Mouse (Mus musculus): ENCODE results near the gene Tulp2.
A peak's percentile ranks its signal among the peaks of the same experiment; 100 is the strongest.

Tulp2 gene

DNA sequence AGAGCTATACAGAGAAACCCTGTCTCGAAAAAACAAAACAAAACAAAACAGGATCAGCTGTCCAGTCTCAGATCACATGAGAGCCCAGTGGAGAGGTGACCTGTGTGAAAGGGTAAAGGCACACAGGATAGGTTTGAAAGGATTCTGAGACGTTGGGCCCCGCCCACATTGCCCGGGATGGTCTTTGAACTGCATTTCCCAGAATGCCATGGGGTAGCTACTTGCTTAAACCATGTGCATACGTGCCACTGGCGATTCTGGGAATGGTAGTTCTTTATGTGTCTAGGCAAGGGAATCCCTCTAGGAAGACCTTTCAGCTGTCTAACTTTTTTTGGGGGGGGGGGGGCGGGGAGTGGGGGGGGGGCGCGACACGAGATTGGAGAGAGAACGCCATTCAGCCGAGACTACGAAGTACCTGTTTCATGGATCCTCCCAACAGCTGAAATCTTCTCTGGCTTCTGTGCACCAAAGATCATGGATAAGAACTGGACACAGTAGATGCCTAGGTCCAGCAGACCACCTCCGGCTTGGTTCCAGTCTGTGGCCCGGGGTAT, at the start of gene Tulp2:
Tulp2 (plus strand) TSS at position 504 of the 554 bp plus-strand sequence.
- peak; percentile 72 for DNase-seq (ENCODE audit: low spot score)

DNA sequence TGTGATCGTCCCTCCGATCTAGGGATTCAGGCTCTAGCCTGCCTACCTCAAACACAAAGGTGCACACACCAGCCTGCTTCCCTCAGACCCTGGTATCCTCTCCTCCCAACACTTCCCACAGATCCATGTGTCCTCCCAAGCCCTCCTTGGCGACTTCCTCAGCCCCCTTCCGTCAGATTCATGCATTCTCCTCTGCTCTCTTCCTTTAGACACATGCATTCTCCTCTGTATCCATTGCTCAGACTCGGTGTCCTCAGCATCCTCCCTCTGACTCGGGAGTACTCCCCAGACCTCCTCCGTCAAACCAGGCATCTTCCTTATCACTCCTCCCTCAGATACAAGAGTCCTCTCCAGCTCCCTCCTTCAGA, 47.9 kb upstream of the Tulp2 start:
- DNase-seq (ENCODE audit: low spot score) = no peak

DNA sequence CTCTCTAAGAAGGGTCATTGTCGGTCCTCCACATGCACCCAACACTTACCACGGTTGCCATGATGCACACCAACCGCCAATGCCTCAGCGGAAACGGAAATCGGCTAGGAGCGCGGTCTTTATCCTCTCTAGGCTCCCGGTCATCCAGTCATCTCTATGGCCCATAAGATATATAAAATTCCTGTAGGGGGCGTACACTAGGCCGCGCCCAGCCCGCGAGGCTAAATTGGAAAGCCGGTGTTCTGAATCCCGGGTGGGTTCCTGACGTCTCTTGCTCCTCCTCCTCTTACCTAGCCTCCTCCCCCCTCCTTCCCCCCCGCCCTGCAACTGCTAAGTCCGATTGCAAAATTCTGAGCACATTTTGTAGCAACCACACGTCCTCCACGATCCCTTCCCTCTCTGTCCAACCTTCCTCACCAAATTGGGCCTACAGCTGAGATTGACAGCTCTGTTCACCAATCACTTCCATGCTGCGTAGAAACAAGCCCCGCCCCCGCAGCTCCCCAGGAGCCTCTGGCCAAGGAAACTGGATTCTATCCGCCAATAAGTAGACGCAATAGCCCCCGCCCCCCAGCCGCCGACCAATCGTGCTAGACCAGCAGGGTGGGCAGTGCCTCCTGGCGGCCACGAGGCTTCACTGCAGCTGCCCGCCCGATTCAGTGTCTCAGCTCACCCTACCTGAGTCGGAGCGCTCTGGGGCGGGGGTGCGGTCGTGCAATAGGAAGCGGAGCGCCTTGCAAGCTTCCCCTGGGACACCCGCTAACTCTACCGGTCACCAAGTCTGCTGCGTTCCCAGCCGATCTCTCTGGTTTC, 47.3 kb upstream of the Tulp2 start, which contains the start of gene Gys1:
Gys1 (plus strand) TSS at position 642 of the 813 bp plus-strand sequence.
- DNase-seq (ENCODE audit: low spot score) = peak; percentile 100

DNA sequence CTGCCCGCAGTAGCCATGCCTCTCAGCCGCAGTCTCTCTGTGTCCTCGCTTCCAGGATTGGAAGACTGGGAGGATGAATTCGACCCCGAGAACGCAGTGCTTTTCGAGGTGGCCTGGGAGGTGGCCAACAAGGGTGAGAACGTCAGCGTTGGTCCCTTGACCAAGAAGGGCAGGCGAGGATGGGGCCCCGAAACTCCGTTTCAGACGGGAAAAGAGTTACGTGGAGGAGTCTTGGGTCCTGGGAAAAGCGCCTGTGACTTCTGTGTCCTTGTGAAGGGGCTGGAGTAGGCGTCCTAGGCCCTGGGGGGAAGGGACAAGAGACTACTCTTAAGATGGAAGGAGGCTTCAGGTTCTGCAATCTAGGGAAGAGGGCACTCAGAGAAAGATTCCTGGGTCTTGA, 46.6 kb upstream of the Tulp2 start:
- peak; percentile 46 for DNase-seq (ENCODE audit: low spot score)

DNA sequence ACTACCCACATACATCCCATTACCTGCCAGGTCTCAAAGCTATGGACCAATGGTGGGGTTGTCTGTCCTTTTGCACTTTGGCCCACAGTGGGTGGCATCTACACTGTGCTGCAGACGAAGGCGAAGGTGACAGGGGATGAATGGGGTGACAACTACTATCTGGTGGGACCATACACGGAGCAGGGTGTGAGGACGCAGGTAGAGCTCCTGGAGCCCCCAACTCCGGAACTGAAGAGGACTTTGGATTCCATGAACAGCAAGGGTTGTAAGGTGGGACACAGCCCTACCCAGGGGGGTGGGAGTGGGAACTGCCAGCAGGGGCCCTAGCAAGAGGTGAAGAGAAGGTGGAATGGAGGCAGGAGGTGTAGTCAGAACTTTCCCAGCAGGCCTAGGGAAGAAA, 45.2 kb upstream of the Tulp2 start:
- DNase-seq (ENCODE audit: low spot score) = no peak

DNA sequence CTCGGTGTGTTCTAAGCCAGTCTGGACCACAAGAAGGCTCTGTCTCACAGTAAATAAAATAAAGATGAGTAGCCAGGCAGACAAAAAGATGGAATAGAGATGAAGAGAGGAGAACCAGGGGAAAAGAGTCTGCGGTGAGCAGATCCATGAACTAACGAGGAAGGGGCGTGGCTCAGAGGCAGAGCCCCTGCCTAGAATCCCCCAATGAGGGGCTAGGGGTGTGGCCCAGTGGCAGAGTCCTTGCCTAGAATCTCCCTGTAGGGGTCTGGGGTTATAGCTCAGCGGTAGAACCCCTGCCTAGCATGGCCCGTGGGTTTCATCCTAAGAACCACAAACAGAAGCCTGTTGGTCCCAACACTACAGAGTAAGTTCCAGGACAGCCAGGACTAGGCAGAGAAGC, 44.6 kb upstream of the Tulp2 start:
- no peak for DNase-seq (ENCODE audit: low spot score)

DNA sequence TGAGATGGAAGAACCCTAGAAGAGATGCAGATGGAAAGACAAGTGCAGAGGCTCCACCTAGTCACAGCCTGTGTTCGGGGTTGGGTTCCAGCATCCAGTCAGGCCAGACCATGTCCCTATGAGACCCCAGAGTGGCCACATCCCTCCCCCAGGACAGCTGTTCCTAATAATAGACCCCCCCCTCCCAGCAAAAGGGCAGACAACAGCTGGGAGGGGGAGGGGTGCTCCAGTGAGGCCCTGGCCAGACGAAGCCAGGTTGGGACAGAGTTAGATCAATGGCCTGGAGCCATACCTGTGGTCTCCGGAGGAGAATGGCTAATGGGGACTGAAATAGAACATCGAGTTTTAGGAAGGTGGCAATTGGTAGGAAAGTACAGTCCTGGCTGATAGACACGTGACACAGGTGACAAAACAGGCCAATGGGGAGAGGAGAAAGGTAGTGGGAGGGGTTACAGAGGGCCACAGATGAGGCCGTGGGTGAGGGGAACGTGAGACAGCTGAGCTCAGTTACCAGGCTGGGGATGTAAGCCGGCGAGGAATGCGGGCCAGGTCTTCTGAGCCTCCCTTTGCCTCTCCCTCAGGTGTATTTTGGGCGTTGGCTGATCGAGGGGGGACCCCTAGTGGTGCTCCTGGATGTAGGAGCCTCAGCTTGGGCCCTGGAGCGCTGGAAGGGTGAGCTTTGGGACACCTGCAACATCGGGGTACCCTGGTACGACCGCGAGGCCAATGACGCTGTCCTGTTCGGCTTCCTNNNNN, 44.0 kb upstream of the Tulp2 start, which contains the start of gene Ruvbl2:
Ruvbl2 (minus strand) TSS at position 576 of the 756 bp plus-strand sequence.
- peak; percentile 36 for DNase-seq (ENCODE audit: low spot score)

DNA sequence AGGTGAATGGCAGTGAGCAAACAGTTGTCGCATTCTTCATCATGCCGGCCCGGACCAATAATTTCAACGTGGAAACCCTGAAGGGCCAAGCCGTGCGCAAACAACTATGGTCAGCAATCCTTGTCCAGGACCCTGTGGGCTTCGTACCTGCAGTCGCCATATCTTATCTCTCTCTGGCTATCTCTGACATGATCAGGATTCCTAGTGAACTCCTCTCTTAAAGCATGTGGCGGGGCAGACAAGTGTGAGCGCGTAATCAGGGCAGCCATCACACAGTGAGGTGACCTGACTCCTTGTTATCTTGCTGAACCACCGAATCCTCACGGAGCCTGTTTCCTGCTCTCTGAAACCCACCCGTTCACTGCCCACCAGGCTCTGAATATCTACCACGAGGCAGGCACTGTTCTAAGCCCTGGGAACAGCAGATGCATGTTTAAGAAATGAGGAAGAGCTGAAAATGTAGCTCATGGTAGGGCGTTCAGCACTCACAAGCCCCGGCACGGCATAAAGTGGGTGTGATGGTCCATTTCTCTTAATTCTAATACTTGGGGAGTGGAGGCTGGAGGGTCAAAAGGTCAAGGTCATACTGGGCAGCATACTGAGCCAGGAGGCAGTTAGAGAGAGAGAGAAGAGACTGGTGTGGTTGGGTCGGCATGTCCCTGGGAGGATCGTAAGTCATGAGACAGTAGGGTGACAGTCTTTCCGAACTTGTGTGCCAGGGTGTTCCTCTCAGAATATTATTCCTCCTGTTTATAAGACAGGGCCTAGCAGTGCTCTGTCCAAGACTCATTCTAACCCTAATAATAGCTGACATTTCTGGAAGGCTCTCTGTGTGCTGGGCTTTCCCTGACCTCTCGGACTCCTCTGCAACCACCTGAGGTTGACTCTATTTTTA, 37.9 kb upstream of the Tulp2 start:
- DNase-seq (ENCODE audit: low spot score) = no peak

DNA sequence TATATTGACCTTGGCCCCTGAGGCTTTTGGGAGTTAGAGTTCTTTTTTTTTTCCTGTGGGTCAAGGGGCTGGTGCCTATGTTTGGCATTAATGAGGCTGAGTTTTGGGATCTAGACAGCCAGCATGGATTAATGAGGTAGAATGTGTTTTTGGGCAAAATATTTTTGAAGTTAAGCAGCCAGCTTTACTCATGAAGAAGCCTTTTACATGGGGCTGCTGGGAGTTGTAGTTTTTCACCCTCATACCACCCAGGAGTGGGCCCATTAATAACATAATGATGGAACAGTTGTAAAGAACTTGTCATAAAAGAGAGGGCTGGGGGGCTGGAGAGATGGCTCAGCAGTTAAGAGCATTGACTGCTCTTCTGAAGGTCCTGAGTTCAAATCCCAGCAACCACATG, 35.1 kb upstream of the Tulp2 start:
- DNase-seq (ENCODE audit: low spot score) = no peak

DNA sequence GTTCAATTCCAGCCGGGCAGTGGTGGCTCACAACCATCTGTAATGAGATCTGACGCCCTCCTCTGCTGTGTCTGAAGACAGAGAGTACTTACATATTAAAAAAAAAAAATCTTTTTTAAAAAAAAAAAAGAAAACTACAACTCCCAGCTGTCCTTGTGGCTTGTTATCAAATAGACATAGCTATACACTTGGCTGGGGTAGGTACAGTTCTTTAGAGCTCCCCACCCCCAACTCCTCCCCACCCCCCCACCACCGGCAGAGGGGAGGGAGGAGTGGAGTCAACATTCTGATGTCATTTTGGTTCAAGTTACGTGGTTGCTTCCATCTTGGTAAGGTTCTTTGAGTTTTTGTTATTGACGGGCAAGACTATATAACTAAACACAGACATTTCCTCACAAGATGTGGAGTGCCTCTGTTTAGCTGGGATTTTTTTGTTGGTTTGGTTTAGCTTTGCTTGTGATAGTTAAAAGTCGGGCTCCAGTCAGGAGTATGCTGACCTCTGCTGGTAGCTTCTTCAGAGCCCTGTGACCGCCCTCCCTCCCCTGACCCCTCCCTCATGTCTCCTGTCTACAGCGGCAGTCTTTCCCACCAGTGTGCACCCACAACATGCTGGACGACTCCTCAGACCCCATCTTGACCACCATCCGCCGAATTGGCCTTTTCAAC, 34.2 kb upstream of the Tulp2 start:
- DNase-seq (ENCODE audit: low spot score) = peak; percentile 31

DNA sequence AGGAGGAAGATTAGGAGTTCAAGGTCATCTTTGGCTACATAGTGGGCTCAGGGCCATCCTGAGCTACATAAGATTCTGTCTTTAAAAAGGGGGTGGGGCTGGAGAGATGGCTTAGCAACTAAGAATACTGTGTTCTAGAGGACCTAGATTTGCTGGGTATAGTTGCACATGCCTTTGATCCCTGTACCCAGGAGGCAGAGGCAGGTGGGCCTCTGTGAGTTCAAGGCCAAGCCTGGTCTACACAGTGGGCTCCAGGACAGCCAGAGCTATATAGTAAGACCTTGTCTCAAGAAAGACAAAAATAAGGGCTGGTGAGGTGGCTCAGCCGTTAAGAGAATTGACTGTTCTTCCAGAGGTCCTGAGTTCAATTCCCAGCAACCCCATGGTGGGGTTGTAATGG, 31.7 kb upstream of the Tulp2 start:
- DNase-seq (ENCODE audit: low spot score) = no peak

DNA sequence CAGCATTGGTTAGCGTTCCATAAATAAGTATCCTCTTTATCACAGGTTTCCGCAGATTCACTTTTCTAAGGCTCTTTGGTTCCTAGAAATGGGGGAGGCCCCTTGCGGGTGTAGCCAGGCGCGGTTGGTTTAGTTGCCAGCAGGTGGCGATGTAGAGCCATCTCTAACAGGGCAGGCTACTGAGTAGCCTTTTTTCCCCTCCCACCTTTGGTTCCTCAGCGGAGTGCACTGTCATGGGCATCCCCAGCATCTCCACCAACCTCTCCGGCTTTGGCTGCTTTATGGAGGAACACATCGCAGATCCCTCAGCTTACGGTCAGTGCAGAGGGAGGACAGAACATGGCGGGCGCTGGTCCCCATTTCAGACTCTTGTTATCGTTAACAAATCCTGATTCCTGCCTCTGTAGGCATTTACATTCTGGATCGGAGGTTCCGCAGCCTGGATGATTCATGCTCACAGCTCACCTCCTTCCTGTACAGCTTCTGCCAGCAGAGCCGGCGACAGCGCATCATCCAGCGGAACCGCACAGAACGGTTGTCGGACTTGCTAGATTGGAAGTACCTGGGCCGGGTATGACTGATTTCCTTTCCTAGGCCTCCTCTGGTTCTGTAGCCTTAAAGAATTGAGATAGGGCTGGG, 30.2 kb upstream of the Tulp2 start:
- DNase-seq (ENCODE audit: low spot score) = peak; percentile 86

DNA sequence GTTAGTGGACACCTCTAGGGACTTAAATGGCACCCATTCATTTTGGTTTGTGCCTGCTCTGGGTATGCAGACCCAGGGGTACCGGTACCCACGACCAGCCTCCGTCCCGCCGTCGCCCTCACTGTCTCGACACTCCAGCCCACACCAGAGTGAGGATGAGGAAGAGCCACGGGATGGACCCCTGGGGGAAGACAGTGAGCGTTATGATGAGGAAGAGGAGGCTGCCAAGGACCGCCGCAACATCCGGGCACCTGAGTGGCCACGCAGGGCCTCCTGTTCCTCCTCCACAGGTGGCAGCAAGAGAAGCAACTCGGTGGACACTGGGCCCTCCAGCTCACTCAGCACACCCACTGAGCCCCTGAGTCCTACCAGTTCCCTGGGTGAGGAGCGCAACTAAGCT, 26.7 kb upstream of the Tulp2 start:
- no peak for DNase-seq (ENCODE audit: low spot score)

DNA sequence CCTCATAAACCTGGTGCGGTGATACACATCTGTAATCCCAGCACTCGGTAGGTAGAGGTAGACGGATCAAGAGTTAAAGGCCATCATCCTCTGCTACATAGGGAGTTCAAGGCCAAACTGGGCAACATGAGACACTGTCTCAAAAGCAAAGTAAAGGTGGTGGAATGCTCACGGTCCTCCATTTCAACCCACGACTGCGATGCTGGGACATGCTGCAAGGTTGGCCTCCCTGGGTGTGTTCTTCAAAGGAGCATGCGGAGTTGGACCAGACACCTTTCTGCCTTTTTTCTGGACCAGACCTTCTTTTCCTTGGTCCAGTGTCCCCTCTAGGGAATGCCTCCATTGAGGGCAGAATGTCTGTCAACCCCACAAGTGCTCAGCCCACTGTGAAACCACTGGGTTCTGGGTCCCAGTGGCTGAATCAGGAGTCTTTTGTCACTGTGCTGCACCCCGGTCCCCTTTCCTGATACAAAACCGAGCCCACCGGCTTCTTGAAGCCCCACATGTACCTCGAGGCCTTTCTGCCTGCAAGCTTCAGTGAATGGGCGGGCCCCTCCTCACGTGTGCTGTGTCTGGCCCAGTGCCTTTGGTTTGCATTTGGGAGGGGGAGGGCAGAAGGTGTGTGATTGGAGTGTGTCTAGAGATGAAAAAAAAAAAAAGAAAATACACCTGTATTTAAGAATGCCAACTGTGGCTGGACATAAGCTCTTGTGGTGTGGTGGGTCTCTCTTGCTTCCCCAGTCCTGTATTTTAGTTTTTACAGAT, 25.6 kb upstream of the Tulp2 start:
- DNase-seq (ENCODE audit: low spot score) = no peak

DNA sequence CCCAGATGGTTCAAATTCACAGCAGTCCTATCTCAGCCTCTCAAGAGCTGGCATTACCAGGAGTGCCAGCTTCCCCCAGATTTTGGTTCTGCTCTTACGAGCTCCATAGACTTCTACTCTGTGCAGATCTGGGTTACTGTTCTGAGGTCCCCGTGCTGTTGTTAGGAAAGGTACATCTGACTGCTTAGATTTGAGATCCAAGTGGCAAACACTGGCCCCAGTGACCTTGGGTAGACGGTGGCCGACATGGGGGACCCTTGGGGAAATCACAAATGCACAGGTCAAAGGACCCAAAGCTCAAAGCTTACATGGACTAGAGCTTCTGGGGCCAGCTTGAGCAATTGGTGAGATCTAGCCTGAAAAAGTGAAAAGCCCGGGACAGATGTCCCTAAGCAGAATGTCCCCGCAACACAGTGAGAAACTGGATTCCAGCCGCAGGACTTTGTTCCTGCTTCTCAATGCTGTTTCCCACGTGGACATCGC, 24.9 kb upstream of the Tulp2 start:
- DNase-seq (ENCODE audit: low spot score) = no peak

DNA sequence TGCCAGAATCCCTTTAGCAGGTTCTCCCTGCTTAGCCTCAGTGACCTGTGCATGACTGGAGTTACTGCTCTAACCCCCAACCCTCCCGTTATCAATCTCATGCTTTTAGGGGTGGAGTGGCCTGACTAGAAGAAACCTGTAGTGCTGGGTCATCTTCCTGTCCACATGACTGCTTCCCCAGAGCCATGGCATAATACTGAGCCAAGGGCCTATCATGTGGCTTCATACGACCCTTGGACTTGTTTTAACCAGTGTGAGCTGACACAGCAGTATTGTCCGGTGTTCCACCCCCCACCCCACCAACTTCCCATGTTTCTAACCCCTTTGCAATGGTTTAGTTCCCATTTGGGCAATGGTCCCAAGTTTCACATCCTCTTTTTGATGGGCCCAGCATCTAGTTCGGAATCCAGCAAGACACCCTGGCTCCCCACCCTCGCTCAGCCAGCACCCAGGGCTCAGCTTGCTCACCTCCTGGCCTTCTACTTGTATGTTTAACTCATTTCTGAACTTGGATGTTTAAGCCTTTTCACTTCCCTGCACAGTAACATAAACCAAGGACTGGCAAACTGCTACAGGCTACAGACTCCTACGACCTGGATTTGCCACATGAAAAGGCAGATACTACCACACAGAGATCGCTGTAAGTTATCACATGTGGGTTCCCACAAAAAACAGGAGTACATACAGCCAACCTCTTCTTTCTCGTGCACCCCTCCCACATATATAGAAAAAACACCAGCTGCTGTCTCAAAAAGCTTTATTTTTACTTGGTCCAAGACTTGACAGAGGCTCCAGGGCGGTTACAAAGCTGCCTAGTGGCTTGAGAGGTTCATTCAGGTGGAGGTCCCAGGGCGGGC, 24.2 kb upstream of the Tulp2 start:
- DNase-seq (ENCODE audit: low spot score) = peak; percentile 64

DNA sequence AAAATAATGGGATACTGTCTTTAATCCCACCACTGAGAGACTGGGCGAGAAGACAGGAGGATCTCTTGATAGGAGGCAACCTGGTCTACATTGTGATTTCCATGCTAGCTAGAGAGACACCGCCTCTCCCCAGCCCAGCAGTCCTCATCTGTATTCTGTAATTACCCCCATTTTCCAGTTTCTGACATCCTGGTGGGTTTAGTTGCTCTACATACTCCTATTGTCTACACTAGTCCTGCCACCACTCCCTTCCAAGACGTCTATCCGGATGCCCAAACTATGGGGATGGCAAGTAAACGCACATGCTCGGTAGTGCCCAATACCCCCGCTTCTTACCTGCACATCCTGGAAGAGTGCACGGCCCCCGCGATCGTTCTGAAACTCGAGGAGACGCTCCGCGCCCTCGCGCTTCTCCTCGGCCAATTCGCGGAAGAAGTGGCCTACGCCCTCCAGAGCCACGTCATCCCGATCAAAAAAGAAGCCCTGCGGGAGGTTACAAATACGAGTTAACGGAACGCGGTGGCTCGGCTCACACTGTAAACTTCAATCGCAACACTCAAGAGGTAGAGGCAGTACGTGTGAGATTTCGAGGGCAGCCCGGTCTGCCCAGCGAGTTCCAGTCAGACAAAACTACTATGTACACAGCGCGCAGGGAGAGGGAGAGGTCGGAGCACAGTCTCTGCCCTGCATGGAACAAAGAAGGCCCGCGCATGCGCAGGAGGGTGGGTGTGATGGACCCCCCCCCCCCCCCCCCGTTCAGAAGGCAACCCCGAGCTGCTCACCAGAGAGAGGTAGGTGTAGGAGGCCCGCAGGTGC, 22.7 kb upstream of the Tulp2 start:
- DNase-seq (ENCODE audit: low spot score) = peak; percentile 78

DNA sequence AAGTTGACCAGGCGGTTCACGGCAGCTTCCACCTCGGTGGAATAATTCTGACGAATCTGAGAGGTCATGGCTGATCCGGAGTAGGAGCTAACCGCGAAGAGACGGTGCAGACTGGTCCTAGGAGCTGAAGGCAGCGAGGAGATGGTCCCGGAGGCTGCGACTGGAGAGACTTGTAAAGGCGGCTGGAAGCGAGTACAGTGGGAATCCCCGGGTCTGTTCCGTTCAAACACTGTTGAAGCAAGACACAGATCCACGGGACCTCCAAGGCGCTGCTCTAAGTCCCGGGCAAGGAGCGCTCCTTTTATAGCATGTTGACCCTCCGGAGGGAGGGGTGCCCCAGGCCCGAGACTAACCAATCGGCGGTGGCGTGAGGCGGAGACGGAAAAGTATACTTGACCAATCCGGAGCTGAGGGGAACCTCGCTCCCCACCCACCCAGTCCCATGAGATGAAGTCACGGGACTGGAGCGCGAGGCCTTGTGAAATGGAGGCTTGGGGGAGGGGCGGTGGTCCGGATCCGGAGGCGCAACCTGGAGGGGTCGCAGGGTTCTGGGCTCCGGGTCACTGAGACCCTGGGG, 22.0 kb upstream of the Tulp2 start, which contains the start of gene Ftl1:
Ftl1 (minus strand) TSS at position 321 of the 577 bp plus-strand sequence.
- peak; percentile 99 for DNase-seq (ENCODE audit: low spot score)
